Mouse (Mus musculus): ENCODE data around the gene Rlim. TPM values are rescaled to one million over a fixed set of nuclear protein-coding genes. Genes with fewer than 3 reads are reported as not detected.

Rlim gene
- 41.2 TPM for polyA plus RNA-seq (2017; shearing (Covaris generic))

DNA sequence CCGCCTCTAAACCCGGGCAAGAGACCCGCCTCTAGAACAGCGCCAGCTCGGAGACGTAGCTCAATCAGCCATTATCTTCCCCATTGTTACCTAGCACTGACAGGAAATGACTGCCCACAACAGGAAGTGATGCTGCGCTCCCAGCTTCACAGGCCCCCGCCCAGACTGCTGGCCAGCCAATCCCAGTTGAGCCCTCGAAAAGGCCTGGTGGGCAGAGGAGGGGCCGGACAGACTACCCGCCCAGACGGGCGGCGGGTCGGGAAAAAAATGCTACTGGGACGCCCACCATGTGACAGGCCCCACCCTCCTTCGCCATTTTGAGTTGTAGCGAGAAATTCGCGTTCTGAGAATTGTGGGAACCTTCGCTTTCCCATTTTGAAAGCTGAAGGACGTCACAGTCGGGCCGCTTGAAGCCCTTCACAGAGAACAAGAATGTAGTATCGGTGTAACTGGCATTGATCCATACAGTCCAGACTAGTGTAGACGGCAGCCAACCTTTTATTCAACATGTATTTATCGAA lies at the start of gene Rlim:
TSS of gene Rlim (minus strand) at position 116 of the 521 bp plus-strand sequence.

Other genes with a start within 250 kb of the Rlim start
- 0.43 TPM for gene Slc16a2, start 159.3 kb downstream of the Rlim start, polyA plus RNA-seq (2017; shearing (Covaris generic))
- gene Nexmif, start 219.9 kb upstream of the Rlim start, polyA plus RNA-seq (2017; shearing (Covaris generic)): not detected